ENCODE assay signal across 7 mouse cellular contexts in the genomic region with DNA sequence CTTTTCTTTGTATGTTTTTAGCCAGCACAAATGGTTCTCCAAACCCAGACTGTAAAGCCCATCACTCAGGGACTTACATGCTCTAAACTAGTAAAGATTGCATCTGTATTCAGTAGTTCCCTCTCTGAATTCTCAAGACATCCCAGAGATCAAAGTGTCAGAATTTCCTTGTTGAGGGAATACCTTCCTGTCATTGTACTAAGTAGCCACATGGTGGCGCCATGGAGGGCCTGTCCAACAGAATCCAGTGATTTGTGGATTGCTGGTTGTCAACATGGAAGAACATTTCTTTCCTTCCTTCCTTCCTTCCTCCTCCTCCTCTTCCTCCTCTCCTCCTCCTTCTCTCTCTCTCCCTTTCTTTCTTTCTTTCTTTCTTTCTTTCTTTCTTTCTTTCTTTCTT.
DNase-seq lines count a peak whose midpoint lies in the region.

No protein-coding gene starts in this region.

- peak; percentile 27 for DNase-seq in kidney, postnatal 10 days
- no peak for DNase-seq in kidney, adult 8-10 months
- peak; percentile 58 to 62 for DNase-seq in B cell, adult 2 months
- DNase-seq in ES-CJ7 (ENCODE audit: low read depth, low spot score), result peak; percentile 68
- peak; percentile 64 for DNase-seq in induced T-regulatory cell, adult 2 months (ENCODE audit: low read depth)
- DNase-seq in gastrocnemius, postnatal 10 days, result no peak
- DNase-seq in heart, adult 9 months (ENCODE audit: low spot score in 2 of 2), result no peak

Comparison
In these comparisons a context has a peak if more than half of its experiments do, and no peak if none do; other contexts are left out.
1. DNase-seq: peak in kidney, postnatal 10 days (single experiment), B cell, adult 2 months (2 of 2), ES-CJ7 (single experiment) and induced T-regulatory cell, adult 2 months (single experiment); none in kidney, adult 8-10 months (0 of 2), gastrocnemius, postnatal 10 days (single experiment) and heart, adult 9 months (0 of 2).